Mouse (Mus musculus): ENCODE data around the gene Neurl1a. TPM values are rescaled to one million over a fixed set of nuclear protein-coding genes. Genes with fewer than 3 reads are reported as not detected.

Gene Neurl1a
- total RNA-seq, 4 experiments from 2014 or later, result 144 to 170 (median 155) TPM

DNA sequence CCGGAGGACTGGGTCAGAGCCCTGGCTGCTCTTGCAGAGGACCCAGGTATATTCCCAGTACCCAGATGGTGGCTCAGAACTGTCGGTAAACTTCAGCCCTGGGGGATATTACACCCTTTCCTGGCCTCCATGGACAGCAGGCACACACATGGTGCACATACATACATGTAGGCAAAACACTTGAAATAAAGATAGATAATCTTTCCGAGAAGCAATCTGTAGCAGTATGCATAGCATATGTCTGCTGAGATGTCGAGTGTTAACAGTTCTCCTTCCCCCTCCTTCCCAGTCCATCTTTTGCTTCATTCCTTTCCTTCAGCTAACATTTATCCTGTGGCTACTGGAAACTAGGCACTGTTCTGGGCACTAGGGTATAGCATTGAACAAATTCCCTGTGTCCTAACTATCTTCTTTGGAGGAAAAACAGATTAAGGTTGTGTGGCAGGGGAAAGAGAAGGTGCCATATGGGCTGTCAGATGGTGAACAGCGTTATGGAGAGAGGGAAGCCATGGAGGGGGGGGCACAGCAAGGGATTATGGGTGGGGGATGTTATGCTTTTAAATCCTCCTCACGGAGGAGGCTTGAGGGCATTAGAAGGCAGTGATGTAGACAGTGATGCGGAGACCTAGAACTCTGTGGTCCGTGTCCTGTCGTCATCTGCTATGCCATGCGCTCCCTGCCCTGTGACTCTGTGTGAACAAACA lies 33.1 kb downstream of the Neurl1a start:
- DNase-seq (ENCODE audit: low spot score in 2 of 2), result peak in 1 of 2 experiments; percentile 60

DNA sequence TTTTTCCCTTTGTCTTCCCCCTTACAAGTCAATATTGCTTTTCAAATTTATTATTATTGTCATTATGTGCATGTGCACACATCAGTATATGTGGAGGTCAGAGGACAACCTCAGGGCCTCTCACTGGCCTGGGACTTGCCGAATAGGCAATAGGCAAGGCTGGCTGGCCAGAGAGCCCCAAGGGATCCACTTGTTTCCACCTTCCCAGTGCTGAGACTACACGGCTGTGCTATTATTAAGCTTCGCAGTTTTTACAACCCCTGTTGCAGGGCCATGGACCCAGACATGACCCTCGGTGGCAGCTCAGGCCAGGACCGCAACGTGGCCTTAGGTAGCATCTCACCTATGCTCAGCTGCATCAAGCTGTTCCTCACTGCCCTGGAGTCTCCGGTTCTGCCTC lies 33.8 kb downstream of the Neurl1a start:
- no peak for DNase-seq (ENCODE audit: low spot score in 2 of 2)

DNA sequence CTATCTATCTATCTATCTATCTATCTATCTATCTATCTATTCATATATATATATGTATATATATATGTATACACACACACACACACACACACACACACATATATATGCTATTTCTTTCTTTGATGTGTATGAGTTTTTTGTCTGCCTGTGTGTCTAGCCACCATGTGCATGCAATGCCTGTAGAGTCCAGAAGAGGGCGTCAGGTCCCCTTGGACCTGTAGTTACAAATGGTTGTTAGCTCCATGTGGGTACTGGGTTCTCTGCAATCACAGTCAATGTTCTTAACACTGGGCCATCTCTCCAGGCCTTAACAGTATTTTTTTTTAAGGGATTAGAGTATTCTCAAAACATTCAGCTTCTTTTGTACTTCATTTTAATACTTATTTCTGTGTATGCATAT lies 34.9 kb downstream of the Neurl1a start:
- DNase-seq (ENCODE audit: low spot score in 2 of 2), result no peak

DNA sequence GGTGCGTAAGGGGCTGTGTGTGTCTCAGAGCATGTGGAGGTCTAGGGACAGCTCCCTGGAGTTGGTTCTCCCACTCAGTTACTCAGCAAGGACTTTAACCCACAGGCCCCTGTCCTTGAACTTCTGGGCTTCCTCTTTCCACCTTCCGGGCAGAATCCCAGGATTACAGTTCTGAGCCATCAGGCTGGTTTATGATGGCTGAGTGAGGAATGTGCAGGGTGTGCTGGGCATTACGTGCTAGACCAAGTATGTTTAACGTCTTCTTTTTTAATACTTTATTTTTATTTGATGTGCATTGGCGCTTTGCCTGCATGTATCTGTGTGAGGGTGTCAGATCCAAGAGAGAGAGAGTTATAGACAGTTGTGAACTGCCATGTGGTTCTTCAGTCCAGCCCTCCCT lies 38.1 kb downstream of the Neurl1a start:
- no peak for DNase-seq (ENCODE audit: low spot score in 2 of 2)

DNA sequence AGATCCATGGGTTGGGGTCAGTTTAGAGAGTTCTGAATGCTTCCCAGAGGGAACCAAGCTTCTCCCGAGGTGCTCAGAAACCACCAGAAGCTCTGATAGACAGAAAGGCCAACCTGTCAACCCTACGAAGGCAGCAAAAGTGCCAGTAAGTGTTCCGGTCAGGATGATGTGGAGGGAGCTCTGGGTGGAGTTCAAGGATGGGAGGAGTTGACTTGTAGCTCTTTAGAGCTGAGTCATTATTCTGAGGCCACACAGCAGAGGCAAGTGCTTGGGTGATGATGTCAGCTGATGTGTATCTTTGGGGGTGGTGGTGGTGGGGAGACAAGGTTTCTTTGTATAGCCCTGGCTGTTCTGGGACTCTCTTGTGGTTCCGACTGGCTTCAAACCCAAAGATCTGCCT lies 41.0 kb downstream of the Neurl1a start:
- no peak for DNase-seq (ENCODE audit: low spot score in 2 of 2)

DNA sequence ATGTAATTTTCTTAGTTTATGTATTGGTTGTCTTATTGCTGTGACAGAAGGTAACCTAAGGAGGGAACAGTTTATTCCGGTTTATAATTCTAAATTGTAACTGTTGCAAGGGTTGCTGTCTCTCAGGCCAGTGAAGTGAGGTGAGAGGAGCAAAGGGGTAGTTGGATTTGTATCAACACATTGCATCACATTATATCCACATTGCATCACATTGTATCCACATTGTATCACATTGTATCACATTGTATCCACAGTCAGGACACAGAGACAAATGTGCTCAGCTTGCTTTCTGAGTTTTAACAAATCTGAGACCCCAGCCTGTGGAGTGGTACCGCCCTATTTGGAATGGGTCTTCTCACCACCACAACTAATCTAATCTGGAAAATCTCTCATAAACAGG lies 41.6 kb downstream of the Neurl1a start:
- no peak for DNase-seq (ENCODE audit: low spot score in 2 of 2)

DNA sequence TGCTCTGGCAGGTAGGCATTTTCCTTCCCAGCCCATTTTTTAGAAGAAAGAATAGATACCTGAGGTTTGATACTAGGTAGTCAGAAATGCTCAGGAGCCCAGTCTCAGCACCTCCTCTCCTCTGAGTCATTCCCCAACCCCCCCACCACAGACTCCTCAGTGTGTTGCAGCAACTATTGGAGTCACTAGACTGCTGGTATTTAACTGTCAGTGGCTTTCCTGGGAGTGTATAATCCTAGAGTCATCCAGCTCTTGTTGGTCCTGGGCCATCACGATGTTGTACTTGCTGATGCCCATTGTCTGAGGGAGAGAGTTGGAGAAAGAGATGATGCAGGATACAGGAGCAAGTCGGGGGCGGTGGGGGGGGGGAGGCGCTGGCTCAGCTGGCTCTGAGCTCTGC lies 42.4 kb downstream of the Neurl1a start:
- no peak for DNase-seq (ENCODE audit: low spot score in 2 of 2)

DNA sequence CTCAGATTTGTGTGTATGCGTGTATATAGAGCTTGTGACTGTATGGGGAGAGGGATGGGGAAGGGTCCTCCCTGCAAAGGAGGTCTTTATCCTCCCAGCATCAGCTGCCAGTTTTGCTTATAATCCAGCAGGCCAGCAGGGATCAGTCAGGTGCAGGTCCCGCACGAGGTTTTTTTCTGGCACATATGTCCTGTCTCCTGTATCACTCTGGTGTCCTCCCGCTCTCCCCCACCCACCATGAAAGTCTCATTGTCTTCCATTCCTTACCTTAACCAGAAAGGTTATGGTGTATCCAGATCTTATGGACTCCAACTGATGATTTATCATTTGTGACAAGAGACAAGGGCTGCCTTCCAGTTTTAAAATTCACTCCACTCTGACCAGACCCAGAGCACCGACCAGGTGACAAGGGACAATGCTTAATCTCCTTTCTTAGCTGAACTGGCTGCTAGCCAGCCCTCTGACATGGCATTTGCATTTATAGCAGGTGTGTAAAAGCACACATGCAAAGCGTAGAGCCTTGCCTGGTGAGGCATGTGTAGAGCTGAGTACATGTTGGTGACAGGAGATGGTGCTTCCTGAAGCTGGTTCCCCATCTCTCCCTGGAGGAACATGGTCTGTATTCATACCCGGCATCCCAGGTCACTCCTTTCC lies 43.0 kb downstream of the Neurl1a start:
- no peak for DNase-seq (ENCODE audit: low spot score in 2 of 2)

DNA sequence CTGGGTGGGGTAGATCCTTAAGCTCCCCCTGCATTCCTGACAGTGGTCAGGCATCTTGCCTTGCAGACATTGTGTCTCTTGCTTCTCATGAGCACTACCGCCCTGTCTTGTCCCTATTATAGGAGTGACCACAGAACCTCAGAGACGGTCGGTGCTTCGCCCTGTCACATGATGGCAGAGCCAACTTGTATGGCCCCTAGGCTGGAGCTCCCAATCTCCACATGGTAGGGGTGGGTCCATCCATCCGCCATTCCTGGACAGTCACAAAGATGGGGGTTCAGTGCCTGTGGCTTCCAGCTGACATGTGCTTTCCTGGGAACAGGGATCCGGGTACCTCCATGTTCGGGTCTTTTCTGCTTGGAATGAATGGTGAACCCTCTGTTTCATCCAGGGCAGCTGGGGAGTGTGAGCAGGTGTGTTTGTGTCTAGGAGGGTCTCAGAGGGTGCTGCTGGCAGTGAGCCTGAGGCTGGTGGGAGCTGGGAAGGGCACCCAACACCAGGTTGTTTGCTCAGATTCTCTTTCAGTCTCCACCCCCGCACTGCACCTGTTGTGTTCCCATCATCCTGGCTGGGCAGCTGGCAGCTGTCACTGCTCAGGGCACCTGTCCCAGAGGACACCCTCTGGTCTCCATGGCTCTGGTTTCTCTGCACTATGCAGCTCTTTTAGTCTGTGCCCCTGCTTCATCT lies 43.7 kb downstream of the Neurl1a start:
- DNase-seq (ENCODE audit: low spot score in 2 of 2), result peak in 1 of 2 experiments; percentile 45

DNA sequence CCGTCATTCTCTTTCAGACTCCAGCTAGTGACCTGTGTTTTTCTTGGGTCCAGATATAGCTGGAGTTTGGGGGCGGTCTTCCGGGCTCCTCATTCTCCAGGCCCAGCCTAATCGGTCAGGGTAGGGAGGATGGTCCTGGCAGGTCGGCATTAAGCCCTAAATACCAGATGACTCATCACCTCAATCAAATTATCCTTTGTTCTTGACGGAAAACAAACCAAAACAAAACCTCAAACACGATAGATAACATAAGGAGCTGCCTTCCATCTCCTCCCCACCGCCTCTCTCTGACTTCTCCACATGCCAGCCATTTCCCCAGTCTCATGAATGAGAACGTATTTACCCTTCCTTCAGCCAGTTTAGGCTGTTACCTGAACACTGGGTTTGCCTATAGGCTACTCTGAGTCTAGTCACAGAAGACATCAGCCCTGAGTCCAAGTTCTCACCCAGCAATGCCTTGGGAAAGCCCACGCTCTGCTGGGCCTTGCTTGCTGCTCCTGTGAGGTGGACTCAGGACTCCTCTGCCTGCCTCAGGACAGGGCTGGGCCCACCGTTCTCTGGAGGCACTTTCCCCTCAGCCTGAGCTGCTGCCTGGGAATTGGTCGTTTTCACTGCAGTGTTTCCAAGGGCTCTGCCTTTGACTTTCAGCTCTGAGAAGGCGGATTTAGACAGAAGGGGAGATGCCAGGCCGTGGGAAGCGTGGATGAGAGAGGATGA lies 44.4 kb downstream of the Neurl1a start:
- no peak for DNase-seq (ENCODE audit: low spot score in 2 of 2)

DNA sequence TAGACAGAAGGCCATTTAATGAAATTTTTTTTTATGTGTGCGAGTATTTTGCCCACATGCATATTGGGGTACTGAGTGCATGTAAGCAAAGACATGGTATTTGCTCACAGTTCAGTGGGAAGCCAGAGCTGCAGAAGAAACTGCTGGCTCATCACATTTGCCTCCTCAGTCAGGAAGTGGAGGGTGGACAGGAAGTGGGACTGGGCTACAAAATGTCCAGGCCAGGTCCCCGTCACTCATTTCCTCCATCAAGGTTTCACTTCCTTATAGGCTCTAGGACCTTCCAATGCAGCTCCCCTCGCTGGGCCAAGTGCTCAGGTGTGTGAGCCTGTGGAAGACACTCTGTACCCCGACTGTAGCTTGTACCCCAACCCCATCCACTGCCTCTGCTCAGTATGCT lies 46.1 kb downstream of the Neurl1a start:
- no peak for DNase-seq (ENCODE audit: low spot score in 2 of 2)

DNA sequence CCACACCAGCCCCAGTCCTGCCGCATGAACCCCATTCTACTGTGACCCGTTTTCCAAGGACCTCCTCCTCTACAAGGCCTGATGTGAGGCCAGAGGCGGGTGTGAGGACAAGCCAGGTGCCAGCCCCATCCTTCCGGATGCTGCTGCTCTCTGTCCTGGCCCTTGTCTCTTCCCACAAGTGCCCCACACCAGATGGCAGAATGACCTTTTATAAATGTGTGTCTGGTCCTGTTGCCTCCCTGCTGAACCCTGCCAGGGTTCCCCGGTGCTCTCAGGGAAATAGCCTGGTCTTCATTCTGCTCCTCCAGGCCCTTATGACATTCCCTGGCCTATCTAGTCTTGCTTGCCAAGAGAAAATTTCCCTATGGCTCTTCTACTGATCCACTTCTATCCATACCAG lies 47.2 kb downstream of the Neurl1a start:
- no peak for DNase-seq (ENCODE audit: low spot score in 2 of 2)

DNA sequence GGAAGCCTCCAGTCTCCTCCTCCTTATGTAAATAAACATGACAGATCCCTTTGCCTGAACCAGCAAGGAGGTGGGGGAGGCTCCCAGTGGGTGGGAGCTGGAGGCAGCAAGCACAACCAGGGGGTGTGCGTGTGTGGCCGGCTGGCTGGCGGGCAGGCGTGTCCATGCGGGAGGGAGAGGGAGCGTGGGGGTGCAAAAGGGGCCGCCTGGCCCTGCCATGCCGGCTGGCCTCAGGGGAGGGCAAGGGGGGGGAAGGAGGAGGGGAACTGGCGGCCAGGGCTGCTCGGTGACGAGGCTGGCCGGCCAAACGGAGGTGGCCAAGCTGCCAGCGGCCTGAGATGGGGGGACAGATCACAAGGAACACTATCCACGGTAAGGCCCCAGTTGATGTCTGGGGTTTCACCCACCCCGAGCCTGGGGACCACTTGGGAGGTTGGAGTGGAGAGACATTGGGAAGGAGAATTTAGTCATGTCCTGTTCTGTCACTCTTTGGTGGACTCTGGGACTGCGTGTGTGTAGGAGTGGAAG lies 50.2 kb downstream of the Neurl1a start:
- peak in 1 of 2 experiments; percentile 35 for DNase-seq (ENCODE audit: low spot score in 2 of 2)

DNA sequence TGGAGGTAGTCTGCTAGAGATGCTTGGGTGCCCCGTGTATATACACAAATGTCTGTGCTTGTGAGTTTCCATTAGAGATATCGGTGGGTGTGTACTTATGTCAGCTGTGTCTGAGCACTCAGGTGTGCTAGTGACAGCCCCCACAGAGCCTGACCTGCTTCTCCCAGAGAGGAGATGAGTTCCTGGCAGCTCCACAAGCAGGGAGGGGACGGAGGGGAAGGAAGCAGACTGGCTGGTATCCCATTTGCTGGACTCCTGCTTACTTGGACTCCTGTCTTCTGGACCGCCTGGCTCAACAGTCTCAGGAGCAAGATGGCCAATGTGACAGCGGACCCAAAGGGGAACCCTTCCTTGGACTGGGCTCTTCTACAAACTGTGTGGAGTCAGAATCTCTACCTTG lies 50.8 kb downstream of the Neurl1a start:
- DNase-seq (ENCODE audit: low spot score in 2 of 2), result no peak

DNA sequence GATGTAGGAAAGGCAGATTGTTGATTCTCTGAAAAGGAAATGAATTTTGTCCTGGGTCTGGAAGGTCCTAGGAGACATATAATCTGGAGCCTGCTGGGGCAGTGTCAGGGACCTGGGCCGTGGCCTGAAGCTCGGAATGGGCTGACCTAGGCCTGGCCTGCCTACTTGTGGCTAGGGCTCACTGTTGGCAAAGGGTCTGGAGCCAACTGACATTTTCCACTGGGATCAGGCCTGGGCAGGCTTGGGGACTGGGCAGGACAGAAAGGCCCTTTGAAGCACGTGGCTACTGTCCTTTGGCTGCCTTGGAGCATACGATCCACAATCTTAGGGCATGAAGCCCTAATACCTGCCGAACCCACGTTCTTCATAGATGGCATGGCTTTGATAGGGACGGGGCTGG lies 51.5 kb downstream of the Neurl1a start:
- no peak for DNase-seq (ENCODE audit: low spot score in 2 of 2)

DNA sequence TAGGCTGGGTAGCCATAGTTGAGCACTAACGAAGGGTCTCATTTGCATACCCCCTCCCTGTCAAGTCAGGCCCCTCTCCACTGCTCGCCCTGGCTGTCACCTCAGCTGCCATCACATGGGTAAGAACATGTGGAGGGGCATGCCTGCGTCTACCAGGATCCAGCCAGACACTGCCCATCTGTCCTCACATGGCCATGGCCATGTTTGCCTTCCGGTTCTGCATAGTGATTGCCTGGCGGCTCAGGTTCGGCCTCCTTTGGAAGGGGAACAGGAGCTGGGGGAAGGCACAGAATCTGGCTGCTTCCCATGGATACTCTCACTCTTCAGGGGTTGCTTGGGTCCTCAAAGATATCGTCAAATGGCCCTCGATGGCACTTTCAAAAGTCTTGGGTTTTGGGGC lies 52.1 kb downstream of the Neurl1a start:
- no peak for DNase-seq (ENCODE audit: low spot score in 2 of 2)

DNA sequence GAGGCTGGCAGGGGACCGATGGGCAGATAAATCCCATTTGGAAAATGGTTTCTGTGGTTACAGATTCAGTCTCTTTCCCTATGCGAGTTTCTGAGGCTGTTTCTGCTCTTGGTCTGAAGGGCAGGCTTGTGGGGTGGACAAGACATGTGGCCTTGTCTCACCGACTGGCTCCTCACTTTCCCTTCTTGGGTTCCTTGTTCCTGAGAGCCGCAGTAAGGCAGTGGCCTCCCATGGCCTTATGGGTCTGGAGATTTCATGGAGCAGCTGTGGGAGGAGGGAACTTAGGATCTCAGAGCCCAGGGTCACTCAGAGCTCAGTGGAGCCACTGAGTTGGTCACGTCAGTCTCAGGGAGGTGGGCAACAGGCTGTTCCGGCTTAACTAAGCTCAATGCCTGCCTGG lies 52.8 kb downstream of the Neurl1a start:
- DNase-seq (ENCODE audit: low spot score in 2 of 2), result no peak

DNA sequence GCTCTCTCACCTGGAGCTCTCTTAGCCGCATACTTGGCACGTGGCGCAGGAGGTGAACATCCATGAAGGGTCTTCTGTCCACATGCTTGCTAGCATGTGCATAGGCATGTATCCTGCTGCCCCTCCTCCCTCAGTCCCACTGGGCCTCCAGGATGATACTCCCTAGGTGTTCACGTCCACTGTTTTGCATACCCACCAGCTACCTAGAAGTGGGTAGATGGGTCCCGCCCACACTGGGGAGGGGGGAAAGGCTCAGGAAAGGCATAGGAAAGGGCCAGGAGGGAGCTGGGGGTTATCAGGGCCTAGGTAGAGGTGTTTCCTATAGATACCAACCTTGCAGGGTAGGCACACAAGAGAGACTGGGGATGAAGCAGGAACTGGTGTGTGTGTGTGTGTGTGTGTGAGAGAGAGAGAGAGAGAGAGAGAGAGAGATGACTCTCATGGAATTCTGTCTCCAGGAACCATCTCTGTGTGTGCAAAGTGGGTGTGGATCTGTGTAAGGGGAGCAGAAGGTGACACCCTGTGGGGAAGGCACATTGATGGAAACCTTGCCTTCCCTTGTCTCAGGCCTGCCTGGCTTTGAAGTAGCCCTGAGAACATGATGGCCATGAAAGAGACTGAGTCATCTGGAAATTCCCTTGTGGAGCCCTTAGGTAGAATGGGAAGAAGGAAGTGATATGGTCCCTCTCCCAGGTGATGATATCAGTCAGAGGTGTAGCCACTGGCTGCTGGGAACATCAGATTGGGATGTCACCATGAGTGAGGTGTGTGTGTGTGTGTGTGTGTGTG lies 53.7 kb downstream of the Neurl1a start:
- no peak for DNase-seq (ENCODE audit: low spot score in 2 of 2)

DNA sequence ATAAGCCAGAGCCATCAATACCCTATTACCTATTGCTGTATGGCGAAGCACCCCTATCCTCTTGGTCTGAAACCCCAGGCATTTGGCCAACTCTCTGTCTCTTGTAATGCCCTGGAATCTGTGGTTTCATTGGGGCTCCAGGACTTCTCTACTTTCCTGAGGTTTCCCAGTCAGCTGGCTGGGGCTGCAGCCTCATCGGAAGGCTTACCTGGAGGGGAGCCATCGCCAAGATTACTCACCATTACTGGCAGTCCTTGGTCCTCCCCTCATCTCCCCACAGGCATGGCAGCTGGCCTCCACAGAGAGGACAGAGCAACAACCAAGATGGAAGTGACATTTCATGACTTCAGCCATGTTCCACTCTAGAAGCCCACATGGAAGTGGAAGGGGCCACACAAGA lies 54.5 kb downstream of the Neurl1a start:
- DNase-seq (ENCODE audit: low spot score in 2 of 2), result no peak

DNA sequence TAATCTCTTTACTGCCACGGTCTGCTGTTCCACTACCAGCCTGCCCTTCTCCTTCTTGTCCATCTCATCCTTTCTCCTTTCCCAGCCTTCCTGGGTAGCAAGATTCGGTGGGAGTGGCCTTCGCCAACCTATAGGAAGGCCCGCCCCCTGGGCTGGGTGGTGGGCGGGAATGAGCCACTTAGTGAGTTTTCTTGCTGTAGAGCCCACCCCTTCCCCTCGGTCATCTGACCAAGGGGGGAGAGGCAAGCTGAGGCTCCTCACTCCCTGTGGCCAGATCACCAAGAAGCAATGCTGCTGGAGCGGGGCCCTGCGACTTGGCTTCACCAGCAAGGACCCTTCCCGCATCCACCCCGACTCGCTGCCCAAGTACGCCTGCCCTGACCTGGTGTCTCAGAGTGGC lies 61.5 kb downstream of the Neurl1a start:
- DNase-seq (ENCODE audit: low spot score in 2 of 2), result no peak

DNA sequence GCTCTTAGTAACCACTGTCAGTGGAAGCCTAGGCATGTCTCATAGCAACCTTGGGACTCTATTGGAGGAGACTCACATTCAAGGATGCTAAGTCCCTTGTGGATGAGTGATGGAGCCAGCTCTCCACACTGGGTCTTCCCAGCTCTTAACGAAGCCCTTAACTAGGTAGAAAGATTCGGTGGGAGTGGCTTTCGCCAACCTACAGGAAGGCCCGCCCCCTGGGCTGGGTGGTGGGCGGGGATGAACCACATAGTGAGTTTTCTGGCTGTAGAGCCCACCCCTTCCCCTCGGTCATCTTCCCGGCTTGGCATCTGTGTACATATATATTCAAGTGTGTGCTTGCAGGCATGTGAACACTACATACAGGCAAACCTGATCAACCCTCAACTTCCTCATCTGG lies 62.3 kb downstream of the Neurl1a start:
- no peak for DNase-seq (ENCODE audit: low spot score in 2 of 2)
